Mouse (Mus musculus) gastrocnemius, postnatal 4 days (tissue): ENCODE results near the gene Fbxo11. TPM values are rescaled to one million over a fixed set of nuclear protein-coding genes. Genes with fewer than 3 reads are reported as not detected.
"Not testable (repeated sequence)": the region's sequence is repeated elsewhere in the genome, so short reads cannot be mapped to it uniquely, and the experiment has no call there.

Experiments used
- DNase-seq, 2 experiments: peaks; one replicate each; pipeline ENCODE4 v3.0.0; 2021 to 2022; ENCODE audit warnings: low spot score in 2 of 2, mixed read lengths in 2 of 2
- total RNA-seq, 2 experiments: library from RNA; stranded (reverse); gene quantifications; 2 replicates each; pipeline ENCODE4 v1.2.3; 2021

Gene Fbxo11
- total RNA-seq, 2 experiments from 2014 or later = 53.3 to 59.6 TPM

DNA sequence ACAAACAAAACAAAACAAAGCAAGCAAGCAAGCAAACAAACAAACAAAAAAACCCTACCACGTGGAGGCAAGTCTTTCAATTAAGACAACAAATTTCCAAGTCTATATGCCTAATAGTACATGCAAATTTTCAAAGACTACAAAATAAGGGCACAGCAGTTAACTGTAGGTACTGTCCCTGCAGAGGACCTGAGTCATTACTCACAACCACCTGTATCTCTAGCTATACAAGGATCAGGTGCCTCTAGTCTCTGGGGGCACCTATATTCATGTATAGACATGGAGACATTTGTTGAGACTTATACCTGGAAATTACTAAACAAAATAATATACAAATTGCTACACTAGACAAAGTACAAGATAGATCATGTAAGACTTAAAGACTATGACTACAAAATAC lies 41.2 kb downstream of the Fbxo11 start:
- no peak for DNase-seq

DNA sequence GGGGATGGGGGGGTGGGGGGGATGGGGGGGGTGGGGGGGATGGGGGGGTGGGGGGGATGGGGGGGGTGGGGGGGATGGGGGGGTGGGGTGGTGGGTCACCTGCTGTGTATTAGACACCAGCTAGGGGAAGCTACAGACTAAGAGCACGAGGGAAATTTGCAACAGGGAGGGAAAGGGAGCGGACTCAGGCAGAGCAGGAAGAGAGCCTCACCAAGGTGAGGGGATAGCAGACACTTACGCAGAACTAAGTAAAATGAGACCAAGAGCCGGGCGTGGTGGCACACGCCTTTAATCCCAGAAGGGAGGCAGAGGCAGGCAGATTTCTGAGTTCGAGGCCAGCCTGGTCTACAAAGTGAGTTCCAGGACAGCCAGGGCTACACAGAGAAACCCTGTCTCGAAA lies 49.1 kb downstream of the Fbxo11 start:
- DNase-seq = not testable (repeated sequence)

DNA sequence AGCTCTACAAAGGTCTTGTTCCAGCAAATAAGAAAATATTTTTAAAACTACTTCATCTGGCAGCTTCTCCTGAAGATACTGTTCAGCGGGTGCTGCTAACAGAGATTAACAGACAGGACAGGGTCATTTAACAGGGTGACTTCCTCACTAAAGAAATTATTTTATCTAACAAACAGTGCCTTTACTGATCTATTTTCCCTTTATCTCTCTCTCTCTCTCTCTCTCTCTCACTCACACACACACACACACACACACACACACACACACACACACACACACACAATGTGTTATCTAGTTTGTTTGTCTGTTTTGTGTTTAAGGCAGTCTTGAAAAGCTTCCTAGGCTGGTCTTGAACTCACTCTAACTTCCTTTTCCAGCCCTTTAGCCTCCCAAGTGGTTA lies 50.6 kb downstream of the Fbxo11 start:
- DNase-seq = no peak

DNA sequence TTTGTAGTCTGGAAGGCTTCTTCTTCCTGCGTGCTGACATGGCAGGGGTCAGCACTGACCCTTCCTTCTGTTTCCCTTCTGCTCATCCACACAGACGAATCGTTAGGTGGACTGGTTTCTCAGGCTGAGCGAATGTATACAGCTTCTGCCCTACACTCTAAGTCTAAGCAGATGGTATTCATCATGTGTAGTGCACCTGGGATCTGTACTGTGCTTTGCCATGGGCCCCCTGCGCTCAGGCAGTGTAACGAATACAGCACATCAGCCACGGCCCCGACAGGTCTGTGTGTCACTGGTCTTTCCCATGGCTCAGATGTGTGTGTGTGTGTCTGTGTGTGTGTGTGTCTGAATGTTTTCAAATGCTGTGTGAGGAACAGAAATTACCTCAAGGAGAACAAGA lies 58.1 kb downstream of the Fbxo11 start:
- DNase-seq = no peak

DNA sequence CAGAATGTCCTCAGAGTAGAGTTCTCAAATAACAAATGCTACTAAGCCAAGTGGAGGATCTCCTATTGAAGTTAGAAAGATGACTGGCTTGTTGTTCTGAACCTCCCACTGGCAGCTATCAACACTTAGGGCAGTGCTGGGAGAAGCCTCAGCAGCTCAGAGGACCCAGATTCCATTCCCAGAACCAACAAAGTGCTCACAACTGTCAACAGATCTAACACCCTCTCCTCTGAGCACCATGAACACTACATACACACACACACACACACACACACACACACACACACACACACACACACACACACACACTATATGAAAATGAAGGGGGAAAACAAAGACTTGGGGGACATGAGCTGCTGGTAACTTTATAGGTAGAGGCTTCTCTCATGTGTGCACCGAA lies 60.2 kb downstream of the Fbxo11 start:
- no peak for DNase-seq

DNA sequence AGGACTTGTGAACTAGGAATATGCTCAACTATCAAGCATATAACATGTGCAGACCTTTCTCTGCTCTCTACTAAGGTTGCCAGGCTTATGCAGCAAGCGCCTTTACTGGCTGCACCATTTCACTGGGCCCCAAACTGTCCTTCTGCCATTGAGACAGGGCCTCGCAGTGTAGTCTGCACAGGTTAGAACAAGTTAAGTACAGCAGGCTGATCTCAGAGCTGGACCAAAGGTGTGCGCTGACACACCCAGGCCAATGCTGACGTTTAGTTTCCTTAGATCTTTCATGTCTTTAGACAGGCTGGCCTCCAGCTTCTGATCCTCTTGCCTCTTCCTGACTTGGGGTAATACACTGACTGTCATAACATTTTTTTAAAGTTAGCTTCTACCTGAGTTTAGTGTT lies 67.3 kb downstream of the Fbxo11 start:
- no peak for DNase-seq

DNA sequence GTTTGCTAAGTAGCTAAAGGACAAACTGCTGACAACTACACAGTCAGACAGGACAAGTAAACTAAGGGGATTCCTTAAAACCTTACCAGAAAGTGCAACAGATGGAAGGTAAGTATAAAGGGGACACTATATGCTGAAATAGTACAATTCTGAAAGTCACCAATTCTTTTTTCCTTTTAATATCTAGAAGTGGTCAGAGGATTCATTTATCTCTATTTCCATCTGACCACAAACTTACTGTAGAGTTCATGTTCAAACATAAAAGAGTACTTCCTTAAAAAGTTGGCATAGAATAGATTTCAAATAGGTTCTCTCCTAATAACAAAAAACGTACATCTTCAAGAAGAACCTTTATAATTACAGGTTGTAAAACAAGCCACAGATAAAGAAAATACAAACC lies 71.8 kb downstream of the Fbxo11 start:
- DNase-seq = no peak

DNA sequence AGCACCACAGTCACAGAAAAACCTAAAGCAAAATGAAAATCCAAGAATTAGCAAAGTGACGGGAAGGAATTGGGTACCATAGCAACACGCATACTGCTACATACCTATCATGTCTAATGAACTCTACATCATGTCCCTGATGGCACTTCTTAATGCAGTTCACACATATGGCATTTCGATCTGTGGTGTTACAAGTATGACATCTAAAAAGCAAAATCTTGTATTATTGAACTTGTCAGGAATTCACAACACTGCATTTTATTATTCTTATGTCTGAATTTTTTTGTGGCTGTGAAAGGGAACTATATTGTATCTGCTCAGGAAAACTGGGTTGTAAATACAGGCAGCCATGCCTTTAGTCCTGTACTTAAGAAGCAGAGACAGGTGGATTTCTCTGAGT lies 72.9 kb downstream of the Fbxo11 start:
- DNase-seq = no peak

DNA sequence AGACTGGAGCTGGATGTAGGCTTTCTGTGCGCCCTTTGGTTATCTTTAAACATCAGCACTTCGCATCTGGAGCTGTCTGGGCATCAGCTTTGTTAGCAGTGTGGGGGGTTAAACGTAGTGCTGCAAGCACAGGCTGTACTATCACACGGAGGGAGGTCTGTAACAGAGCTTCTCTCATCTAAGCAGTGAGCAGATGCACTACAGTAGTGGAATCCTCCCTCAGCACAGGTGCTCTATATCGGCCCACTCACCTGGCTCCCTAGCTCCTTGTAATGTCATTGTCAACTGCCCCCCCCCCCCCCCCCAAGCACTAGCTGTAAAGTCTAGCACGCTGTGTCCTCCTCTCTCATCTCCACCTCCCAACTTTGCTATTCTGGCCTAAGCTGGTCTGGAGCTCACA lies 77.6 kb downstream of the Fbxo11 start:
- DNase-seq = no peak

DNA sequence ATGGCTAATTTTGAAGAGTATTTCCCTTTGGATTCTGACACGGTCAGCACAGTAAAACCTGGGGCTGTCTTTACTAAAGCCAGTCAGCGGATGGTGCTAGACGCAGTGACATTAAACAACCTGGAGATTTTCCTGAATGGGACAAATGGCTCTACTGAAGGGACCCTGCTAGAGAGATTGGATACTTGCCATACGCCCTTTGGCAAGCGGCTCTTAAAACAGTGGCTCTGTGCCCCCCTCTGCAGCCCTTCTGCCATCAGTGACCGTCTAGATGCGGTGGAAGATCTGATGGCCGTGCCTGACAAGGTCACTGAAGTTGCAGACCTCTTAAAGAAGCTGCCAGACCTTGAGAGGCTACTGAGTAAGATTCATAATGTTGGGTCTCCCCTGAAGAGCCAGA lies 79.2 kb downstream of the Fbxo11 start:
- no peak for DNase-seq

DNA sequence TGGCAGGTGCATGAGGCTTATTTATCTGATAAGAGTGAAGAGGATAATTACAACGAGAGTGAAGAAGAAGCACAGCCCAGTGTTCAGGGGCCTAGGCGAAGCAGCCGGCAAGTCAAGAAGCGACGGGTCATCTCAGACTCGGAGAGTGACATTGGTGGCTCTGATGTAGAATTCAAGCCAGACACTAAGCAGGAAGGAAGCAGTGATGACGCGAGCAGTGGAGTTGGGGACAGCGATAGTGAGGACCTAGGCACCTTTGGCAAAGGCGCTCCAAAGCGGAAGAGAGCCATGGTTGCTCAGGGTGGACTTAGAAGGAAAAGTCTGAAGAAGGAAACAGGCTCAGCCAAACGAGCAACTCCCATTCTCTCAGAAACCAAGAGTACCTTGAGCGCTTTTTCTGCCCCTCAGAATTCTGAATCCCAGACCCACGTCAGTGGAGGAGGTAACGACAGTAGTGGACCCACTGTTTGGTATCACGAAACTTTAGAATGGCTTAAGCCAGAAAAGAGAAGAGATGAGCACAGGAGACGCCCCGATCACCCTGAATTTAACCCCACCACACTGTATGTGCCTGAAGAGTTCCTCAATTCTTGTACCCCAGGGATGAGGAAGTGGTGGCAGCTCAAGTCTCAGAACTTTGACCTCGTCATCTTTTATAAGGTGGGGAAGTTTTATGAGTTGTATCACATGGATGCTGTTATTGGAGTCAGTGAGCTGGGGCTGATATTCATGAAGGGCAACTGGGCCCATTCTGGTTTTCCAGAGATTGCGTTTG lies 80.5 kb downstream of the Fbxo11 start:
- DNase-seq = no peak

DNA sequence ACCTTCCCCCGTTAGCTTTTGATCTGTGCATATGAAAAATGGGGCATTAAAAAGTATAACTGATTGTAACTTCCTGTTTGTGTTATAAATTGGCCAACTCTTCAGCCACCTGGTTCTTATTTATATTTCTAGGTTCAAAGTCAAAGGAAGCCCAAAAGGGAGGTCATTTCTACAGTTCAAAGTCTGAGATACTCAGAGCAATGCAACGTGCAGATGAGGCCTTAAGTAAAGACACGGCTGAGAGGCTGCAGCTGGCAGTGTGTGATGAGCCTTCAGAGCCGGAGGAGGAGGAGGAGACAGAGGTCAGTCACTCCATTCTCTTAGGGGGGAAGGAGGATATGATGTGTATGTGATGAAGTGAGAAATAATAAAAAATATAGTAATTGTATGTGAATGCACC lies 81.8 kb downstream of the Fbxo11 start:
- DNase-seq = no peak

DNA sequence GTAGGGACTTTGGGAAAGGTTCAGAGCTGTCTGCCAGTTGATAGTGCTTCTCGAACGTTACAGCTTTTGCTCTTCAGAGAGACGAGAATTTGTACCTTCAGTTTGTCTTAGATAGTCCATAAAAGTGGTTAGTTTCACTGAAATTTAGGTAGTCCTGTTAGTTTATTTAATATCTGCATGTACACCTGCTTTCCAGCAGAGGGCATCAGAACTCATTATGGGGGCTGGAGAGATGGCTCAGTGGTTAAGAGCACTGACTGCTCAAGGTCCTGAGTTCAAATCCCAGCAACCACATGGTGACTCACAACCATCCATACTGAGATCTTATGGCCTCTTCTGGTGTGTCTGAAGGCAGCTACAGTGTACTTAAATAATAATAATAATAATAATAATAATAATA lies 83.0 kb downstream of the Fbxo11 start:
- DNase-seq = no peak

DNA sequence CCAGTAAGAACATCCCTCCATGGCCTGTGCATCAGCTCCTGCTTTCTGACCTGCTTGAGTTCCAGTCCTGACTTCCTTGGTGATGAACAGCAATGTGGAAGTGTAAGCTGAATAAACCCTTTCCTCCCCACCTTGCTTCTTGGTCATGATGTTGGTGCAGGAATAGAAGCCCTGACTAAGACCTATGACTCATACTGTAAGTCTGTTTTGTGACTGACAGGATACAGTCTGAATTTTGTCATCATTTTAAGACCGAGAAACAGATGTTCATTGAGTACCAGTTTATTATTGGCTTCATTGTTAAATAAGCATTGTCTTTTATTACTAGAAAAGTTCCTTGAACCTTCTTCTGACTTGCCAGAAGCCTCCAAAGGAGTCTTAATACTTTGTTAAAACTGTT lies 85.4 kb downstream of the Fbxo11 start:
- not testable (repeated sequence) for DNase-seq

DNA sequence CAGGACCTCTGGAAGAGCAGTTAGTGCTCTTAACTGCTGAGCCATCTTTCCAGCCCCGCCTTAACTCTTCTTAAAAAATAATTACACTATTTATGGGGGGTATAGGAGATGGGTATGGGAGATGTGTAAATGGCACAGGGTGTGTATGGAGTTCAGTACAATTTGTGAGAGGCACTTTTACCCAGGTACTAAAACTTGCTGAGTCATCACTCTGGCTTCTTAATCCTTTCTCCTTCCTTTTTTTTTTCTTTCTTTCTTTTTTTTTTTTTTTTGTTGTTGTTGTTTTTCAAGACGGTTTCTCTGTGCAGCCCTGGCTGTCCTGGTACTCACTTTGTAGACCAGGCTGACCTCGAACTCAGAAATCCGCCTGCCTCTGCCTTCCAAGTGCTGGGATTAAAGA lies 88.2 kb downstream of the Fbxo11 start:
- not testable (repeated sequence) for DNase-seq

DNA sequence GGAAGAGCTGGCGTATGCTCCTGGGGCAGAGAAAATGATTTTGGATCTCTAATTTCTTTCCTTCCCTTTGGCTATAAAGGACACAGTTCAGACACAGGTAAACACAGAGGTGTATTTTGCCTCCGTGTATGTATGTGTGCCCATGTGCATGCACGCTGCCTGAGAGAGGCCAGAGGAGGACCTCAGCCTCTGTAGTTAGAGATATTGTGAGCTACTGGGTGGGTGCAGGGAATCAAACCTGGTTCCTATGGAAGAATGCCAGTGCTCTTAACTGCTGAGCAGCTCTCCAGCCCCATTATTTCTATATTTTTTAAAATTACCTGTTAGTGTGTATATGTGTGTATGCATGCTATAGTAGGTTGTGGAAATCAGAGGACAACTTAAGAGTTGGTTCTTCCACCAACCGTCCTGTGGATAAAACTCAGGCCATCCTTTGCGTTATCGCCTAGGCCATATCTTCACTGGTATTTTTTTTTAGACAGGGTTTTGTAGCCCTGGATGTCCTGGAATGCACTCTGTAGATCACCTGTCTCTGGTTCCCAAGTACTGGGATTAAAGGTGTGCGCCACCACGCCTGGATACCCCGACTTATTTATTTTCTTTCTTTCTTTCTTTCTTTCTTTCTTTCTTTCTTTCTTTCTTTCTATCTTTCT lies 88.8 kb downstream of the Fbxo11 start:
- DNase-seq = no peak

DNA sequence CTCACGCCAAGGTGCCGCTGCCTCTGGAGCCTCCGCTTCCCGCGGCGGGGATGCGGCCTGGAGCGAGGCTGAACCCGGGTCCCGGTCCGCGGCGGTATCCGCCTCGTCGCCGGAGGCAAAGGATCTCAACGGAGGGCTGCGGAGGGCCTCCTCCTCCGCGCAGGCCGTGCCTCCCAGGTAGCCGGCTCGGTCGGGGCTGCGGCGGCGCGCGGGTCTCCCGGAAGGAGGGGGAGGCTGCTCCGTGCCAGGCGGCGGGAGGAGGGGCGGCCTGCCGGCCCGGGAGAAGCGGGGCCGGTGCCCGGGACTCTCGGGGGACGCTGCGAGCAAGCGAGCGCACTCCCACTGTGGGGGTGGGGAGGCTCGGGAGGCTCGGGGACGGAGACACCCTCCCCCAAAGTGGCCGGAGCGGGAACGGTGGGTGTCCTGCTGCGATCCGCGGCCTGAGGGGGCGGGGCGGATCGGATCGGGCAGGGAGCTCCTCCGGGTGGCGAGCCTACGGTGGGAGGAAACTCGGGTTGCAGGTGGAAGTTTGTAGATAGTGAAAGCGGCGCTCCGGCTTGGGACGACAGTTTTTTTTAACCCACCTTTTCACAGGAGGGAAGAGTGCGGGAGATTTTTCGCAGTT lies 89.8 kb downstream of the Fbxo11 start:
- DNase-seq = peak; percentile 43 to 63

DNA sequence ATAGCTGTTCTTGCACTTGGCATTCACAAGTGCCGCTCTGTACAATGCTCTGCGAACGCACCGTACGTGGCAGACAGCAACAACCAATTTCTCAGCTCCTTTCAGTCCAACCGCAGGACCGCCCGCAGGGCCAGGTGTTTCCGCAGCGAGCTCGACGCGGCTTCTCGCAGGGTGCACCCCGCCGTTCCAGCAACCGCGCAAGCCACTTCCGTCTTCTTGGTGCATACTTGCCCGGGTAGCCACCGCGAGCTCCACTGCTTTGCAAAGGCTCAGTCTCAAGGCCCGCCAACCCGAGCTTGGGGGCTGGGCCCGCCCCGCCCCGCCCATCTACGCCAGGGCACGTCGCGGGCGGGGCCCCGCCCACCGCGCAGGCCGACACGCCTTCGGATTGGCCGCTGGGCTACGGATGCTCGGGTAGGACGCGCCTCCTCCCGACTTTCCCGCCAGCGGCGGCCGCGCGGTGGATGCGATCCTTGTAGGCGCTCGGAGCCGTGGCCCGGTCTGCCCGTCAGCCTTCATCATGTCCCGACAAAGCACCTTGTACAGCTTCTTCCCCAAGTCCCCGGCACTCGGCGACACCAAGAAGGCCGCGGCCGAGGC lies 90.4 kb downstream of the Fbxo11 start, which contains the start of gene Msh6:
Msh6 (plus strand) TSS at position 434 of the 600 bp plus-strand sequence.
- DNase-seq = peak; percentile 77 to 88

DNA sequence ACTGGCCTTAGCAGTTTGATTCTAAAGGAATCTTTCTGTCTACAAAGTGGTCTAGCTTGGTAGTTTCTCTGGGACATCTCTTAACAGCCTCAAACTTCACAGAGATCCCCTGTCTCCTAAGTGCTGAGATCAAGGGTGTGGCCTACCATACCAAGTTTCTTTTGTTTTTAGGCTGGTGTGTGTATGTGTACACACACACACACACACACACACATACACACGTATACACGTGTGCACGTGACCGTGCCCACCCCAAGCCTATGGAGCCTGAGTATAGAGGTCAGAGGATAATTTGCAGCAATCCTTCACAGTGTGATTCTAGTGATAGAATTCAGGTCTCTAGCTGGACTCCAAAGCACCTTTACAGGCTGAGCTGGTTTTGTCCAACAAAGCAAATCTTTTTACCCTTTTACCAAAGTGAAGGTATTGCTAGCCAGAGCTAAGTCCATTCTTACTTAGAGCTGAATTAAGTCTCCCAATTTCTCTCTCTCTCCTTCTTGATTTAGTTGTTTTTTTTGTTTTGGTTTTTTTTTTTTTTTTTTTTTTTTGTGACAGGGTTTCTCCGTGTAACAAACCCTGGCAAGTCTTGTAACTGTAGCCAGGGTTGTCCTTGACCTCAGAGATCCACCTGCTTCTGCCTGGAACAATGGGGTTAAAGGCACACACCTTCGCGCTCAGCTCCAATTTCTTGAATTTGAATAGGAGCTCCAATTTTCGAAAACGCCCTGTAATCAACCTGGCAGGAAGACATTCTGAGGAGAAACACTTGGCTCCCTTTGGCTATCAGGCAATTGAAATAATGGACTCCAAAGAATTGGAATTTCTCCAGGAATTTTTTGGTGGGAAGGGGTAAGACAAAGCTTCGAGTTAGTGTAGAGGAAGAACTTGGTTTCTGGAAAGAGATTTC lies 91.6 kb downstream of the Fbxo11 start:
- DNase-seq = no peak

DNA sequence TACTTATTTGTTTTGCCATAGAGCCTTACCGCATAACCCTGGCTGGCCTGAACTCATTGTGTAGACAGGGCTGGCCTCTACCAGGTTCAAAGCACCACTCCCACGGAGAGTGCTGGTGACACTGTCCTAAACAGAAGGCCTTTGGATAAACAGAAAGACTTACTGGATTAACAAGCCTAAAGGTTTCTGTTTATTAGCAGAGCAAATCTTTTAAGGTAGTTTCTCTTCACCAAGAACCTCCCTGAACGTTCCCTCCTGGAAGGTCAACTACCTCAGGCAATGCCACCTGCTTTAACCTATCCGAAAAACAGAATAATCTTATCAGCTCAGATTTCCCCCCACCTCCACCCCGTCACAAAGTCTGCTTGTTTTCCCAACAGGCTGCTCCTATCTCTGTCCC lies 92.2 kb downstream of the Fbxo11 start:
- no peak for DNase-seq
